Mouse (Mus musculus) heart, postnatal 10 days (tissue): ENCODE measurements around the gene Serpina10. TPM values are rescaled to one million over a fixed set of nuclear protein-coding genes. Genes with fewer than 3 reads are reported as not detected.
"Not testable (repeated sequence)": the region's sequence is repeated elsewhere in the genome, so short reads cannot be mapped to it uniquely, and the experiment has no call there.

Source experiments
- DNase-seq, 2 experiments: peaks; one replicate each; pipeline ENCODE4 v3.0.0; 2021
- intact Hi-C: fragments of 180-260 bp; cut with DNase I; formaldehyde crosslinking; loops from one replicate; pipeline ENCODE4 v1.15.1; 2025
- total RNA-seq, 2 experiments: library from RNA; stranded (reverse); gene quantifications; 2 replicates each; pipeline ENCODE4 v1.2.3; 2021

Gene Serpina10
- total RNA-seq = not detected

- intact Hi-C loops = no loop called here
Observed at GRCm38 (mm10) chr12:103631203-103631612, at the start of gene Serpina10. Gene Serpina10 (minus strand): TSS chr12:103631444.

GRCm38 (mm10) chr12:103679853-103680252 lies 48.6 kb upstream of the Serpina10 start:
- DNase-seq, intact Hi-C loops: not testable (repeated sequence)

More at GRCm38 (mm10) chr12:103631203-103631612, at the start of gene Serpina10:
- DNase-seq = no peak

GRCm38 (mm10) chr12:103676039-103676438 lies 44.8 kb upstream of the Serpina10 start, which contains the start of gene Serpina16:
Gene Serpina16 (minus strand): TSS chr12:103676139.
- no peak for DNase-seq
- intact Hi-C loops = no loop called here

GRCm38 (mm10) chr12:103673179-103673578 lies 41.9 kb upstream of the Serpina10 start:
- intact Hi-C loops = no loop called here
- DNase-seq = peak; percentile 77 to 80

GRCm38 (mm10) chr12:103671483-103671882 lies 40.2 kb upstream of the Serpina10 start:
- DNase-seq = no peak
- intact Hi-C loops = no loop called here

- intact Hi-C loops = no loop called here
- no peak for DNase-seq
Observed at GRCm38 (mm10) chr12:103670964-103671363, 39.7 kb upstream of the Serpina10 start.

- intact Hi-C loops = no loop called here
- peak in 1 of 2 experiments; percentile 5 for DNase-seq
Observed at GRCm38 (mm10) chr12:103670344-103670743, 39.1 kb upstream of the Serpina10 start.

- no peak for DNase-seq
- intact Hi-C loops = no loop called here
Observed at GRCm38 (mm10) chr12:103665286-103665685, 34.0 kb upstream of the Serpina10 start.

- DNase-seq, intact Hi-C loops: not testable (repeated sequence)
Observed at GRCm38 (mm10) chr12:103662053-103662452, 30.8 kb upstream of the Serpina10 start.

- DNase-seq = no peak
- intact Hi-C loops = no loop called here
Observed at GRCm38 (mm10) chr12:103660076-103660475, 28.8 kb upstream of the Serpina10 start.

- no peak for DNase-seq
- intact Hi-C loops = no loop called here
Observed at GRCm38 (mm10) chr12:103659171-103659570, 27.9 kb upstream of the Serpina10 start.

GRCm38 (mm10) chr12:103657991-103658390 lies 26.7 kb upstream of the Serpina10 start:
- intact Hi-C loops = no loop called here

GRCm38 (mm10) chr12:103656848-103657626 lies 25.8 kb upstream of the Serpina10 start, which contains the start of gene Serpina6:
Gene Serpina6 (minus strand): TSS chr12:103657212.
- DNase-seq = peak; percentile 9 to 14
- intact Hi-C loops = no loop called here

More at GRCm38 (mm10) chr12:103657991-103658390, 26.7 kb upstream of the Serpina10 start:
- no peak for DNase-seq

GRCm38 (mm10) chr12:103655123-103656044 lies 24.1 kb upstream of the Serpina10 start:
- intact Hi-C loops = no loop called here
- DNase-seq = no peak

GRCm38 (mm10) chr12:103653836-103654235 lies 22.6 kb upstream of the Serpina10 start:
- intact Hi-C loops = no loop called here
- DNase-seq = no peak

GRCm38 (mm10) chr12:103646314-103646713 lies 15.1 kb upstream of the Serpina10 start:
- intact Hi-C loops = no loop called here
- no peak for DNase-seq

GRCm38 (mm10) chr12:103644601-103645000 lies 13.4 kb upstream of the Serpina10 start:
- DNase-seq = no peak
- intact Hi-C loops = loop anchor here (5.0 kb wide), 1 partner anchor 217 kb away; the partner anchor contains the start of gene Ddx24

GRCm38 (mm10) chr12:103643818-103644217 lies 12.6 kb upstream of the Serpina10 start:
- DNase-seq = no peak
- intact Hi-C loops = loop anchor here (2.0 to 5.0 kb wide), 2 partner anchors 99 to 217 kb away; partner anchors contain the start of gene Ddx24

- DNase-seq = peak; percentile 77 to 86
- intact Hi-C loops = loop anchor here (2.0 to 5.0 kb wide), 2 partner anchors 99 to 216 kb away; partner anchors contain the start of gene Ddx24
Observed at GRCm38 (mm10) chr12:103643336-103643735, 12.1 kb upstream of the Serpina10 start.

GRCm38 (mm10) chr12:103635846-103636245 lies 4.6 kb upstream of the Serpina10 start:
- intact Hi-C loops = no loop called here
- DNase-seq = no peak

- intact Hi-C loops = no loop called here
Observed at GRCm38 (mm10) chr12:103634430-103634829, 3.2 kb upstream of the Serpina10 start.

More at GRCm38 (mm10) chr12:103634430-103634829, 3.2 kb upstream of the Serpina10 start:
- no peak for DNase-seq
